Mouse (Mus musculus): ENCODE measurements at regions not wholly inside any gene's neighbourhood (a gene's known extent, or its start where the extent isn't known, plus 50 kb on each side); places are given as distances from the start of the nearest gene placed in this dataset.

DNA sequence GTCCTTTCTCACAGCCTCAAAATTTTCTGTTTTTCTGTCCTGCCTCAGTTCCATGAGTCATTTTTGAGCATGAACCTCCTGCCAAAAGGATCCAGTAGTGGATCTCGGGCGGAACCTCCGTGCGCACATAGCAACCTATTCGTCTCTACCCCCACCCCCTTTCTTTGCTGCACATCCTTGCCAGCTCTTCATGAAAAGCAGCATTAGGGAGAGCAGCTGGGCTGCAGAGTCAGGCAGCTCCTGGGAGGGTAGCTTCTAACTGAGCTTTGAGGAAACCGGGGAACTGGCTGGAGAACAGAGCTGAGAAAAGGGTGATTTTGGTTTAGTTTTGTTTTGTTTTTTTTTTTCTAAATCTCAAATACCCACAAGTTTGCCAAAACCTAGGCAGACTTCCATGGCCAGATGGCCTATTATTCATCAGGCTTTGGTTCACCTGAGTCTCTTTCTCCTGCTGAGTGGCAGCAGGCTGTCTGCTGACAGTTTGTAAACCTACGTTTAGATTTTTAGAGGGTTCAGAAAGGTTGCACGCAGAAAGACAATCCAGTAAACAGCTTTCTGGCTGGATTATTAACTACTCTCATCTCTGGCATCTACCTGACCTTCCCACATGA lies 74.5 kb upstream of the Tmem164 start:
- TF ChIP-seq CTCF (IDR thresholded peaks at IDR 0.05; ENCODE audit: low read depth) (no peak), EP300 (IDR thresholded peaks at IDR 0.05; ENCODE audit: low read depth) (no peak)
